Mouse (Mus musculus) CH12.LX (cell line): ENCODE results near the gene Gnb1. TPM values are rescaled to one million over a fixed set of nuclear protein-coding genes. Genes with fewer than 3 reads are reported as not detected.
A peak's percentile ranks its signal among the peaks of the same experiment; 100 is the strongest.

Experiments used
- DNase-seq: peaks from one replicate; pipeline ENCODE4 v3.0.0-alpha.2; 2013; ENCODE audit errors: extremely low read depth
- H3K27ac ChIP-seq: 2 replicates; pipeline ENCODE4 v1.5.1; 2012; ENCODE audit warnings: low read depth, mild to moderate bottlenecking, control low read depth, moderate library complexity; ENCODE audit not compliant: insufficient read depth
- H3K27me3 ChIP-seq: replicated peaks from 2 replicates; pipeline ENCODE3; 2012; ENCODE audit warnings: inconsistent platforms
- H3K36me3 ChIP-seq, 2 experiments: replicated peaks in 1 of 2; 2 replicates each; pipeline versions ENCODE3 to v1.6.1; 2012; ENCODE audit warnings: inconsistent platforms in 1 of 2, low read length in 1 of 2, mild to moderate bottlenecking in 1 of 2, mixed read lengths in 1 of 2, moderate library complexity in 1 of 2; ENCODE audit not compliant: control insufficient read depth in 1 of 2, insufficient read depth in 1 of 2
- H3K4me1 ChIP-seq, 2 experiments: 2 replicates each; pipeline ENCODE4 v1.6.1; 2012; ENCODE audit warnings: inconsistent platforms in 1 of 2, moderate library complexity in 1 of 2; ENCODE audit not compliant: insufficient read depth in 2 of 2, control insufficient read depth in 1 of 2
- H3K4me2 ChIP-seq: 2 replicates; pipeline ENCODE4 v1.6.1; 2012; ENCODE audit warnings: low read depth, mild to moderate bottlenecking, control low read depth; ENCODE audit not compliant: poor library complexity, insufficient read depth, severe bottlenecking
- H3K4me3 ChIP-seq, 3 experiments: fragments of 150-350 bp in 1 of 3; sonication (generic) in 1 of 3; replicated peaks in 1 of 3; 2 replicates each; pipeline versions ENCODE3 to v1.5.1; 2011 to 2012; ENCODE audit warnings: low read depth in 2 of 3, low read length in 2 of 3, mild to moderate bottlenecking in 2 of 3, moderate library complexity in 2 of 3, control low read depth in 1 of 3, improper control_type of control experiment in 1 of 3, inconsistent platforms in 1 of 3, mixed read lengths in 1 of 3; ENCODE audit not compliant: poor library complexity in 1 of 3
- H3K79me2 ChIP-seq: replicated peaks from 2 replicates; pipeline ENCODE4 v1.6.1; 2012; ENCODE audit warnings: mild to moderate bottlenecking, moderate library complexity; ENCODE audit not compliant: control insufficient read depth, poor library complexity, insufficient read depth, severe bottlenecking; ENCODE audit errors: extremely low read depth
- H3K9ac ChIP-seq: 2 replicates; pipeline ENCODE4 v1.6.1; 2012; ENCODE audit warnings: low read depth, mild to moderate bottlenecking, control low read depth, moderate library complexity; ENCODE audit not compliant: insufficient read depth
- H3K9me3 ChIP-seq: replicated peaks from 2 replicates; pipeline ENCODE3; 2012; ENCODE audit warnings: low read length, inconsistent platforms, mixed read lengths
- BHLHE40 ChIP-seq: IDR thresholded peaks from 2 replicates; pipeline ENCODE4 v1.6.1; 2011; ENCODE audit warnings: mild to moderate bottlenecking, low read depth, low read length, improper control_type of control experiment
- CTCF ChIP-seq, 2 experiments: IDR thresholded peaks in 1 of 2; conservative IDR thresholded peaks in 1 of 2; 2 replicates each; pipeline ENCODE4 v1.5.1; 2011 to 2012; ENCODE audit warnings: low read depth in 2 of 2, low read length in 2 of 2, improper control_type of control experiment in 1 of 2, inconsistent platforms in 1 of 2, mild to moderate bottlenecking in 1 of 2, moderate library complexity in 1 of 2
- E2F4 ChIP-seq: IDR thresholded peaks from 2 replicates; pipeline ENCODE4 v1.6.1; 2011; ENCODE audit warnings: low read depth, low read length, improper control_type of control experiment; ENCODE audit not compliant: insufficient replicate concordance
- ELF1 ChIP-seq: IDR thresholded peaks from 2 replicates; pipeline ENCODE4 v1.6.1; 2014; ENCODE audit warnings: low read depth, mild to moderate bottlenecking, inconsistent platforms, low read length, improper control_type of control experiment
- HCFC1 ChIP-seq: IDR thresholded peaks from 2 replicates; pipeline ENCODE4 v1.6.1; 2012; ENCODE audit warnings: low read depth, mild to moderate bottlenecking, inconsistent platforms, low read length, improper control_type of control experiment
- JUND ChIP-seq: conservative IDR thresholded peaks from 2 replicates; pipeline ENCODE4 v1.6.1; 2011; ENCODE audit warnings: low read depth, low read length, improper control_type of control experiment
- MAX ChIP-seq: IDR thresholded peaks from 2 replicates; pipeline ENCODE4 v1.6.1; 2011; ENCODE audit warnings: low read length, improper control_type of control experiment
- MEF2A ChIP-seq: IDR thresholded peaks from 2 replicates; pipeline ENCODE4 v1.6.1; 2014; ENCODE audit warnings: low read depth, mild to moderate bottlenecking, inconsistent platforms, low read length, improper control_type of control experiment, borderline replicate concordance
- MXI1 ChIP-seq: IDR thresholded peaks from 2 replicates; pipeline ENCODE4 v1.6.1; 2011; ENCODE audit warnings: mild to moderate bottlenecking, low read depth, low read length, improper control_type of control experiment
- MYC ChIP-seq: IDR thresholded peaks from 2 replicates; pipeline ENCODE4 v1.6.1; 2011; ENCODE audit warnings: low read depth, mild to moderate bottlenecking, improper control_type of control experiment, low read length
- NRF1 ChIP-seq: IDR thresholded peaks from 2 replicates; pipeline ENCODE4 v1.6.1; 2014; ENCODE audit warnings: low read depth, mild to moderate bottlenecking, inconsistent platforms, low read length, improper control_type of control experiment, moderate library complexity
- POLR2A ChIP-seq: IDR thresholded peaks from 2 replicates; pipeline ENCODE4 v1.6.1; 2011; ENCODE audit warnings: low read depth, mild to moderate bottlenecking, improper control_type of control experiment, low read length
- POLR2AphosphoS2 ChIP-seq: IDR thresholded peaks from 2 replicates; pipeline ENCODE4 v1.6.1; 2011; ENCODE audit warnings: low read depth, low read length, improper control_type of control experiment
- RAD21 ChIP-seq: IDR thresholded peaks from 2 replicates; pipeline ENCODE4 v1.6.1; 2011; ENCODE audit warnings: low read depth, mild to moderate bottlenecking, low read length, improper control_type of control experiment, moderate library complexity
- SMC3 ChIP-seq: IDR thresholded peaks from 2 replicates; pipeline ENCODE4 v1.6.1; 2011; ENCODE audit warnings: low read depth, low read length, improper control_type of control experiment
- TCF12 ChIP-seq: IDR thresholded peaks from 2 replicates; pipeline ENCODE4 v1.6.1; 2014; ENCODE audit warnings: low read depth, mild to moderate bottlenecking, inconsistent platforms, low read length, improper control_type of control experiment
- dilution Hi-C: fragments of 300-500 bp; cut with MboI; formaldehyde crosslinking; loops from 2 replicates; pipeline ENCODE4 v1.14.3; 2020; ENCODE audit warnings: low sequenced_read_pairs; ENCODE audit not compliant: extremely low pct_unique_long_range_greater_than_20kb, extremely low pct_ligation_motif_present
- in situ Hi-C: fragments of 300-500 bp; cut with MboI; formaldehyde crosslinking; loops from 3 replicates; pipeline ENCODE4 v1.14.3; 2019; ENCODE audit warnings: low sequenced_read_pairs, low pct_ligation_motif_present, low pct_unique_long_range_greater_than_20kb, mixed read lengths
- polyA plus RNA-seq: library from polyadenylated mRNA; unstranded; fragments of >175 nt; gene quantifications from 2 replicates; pipeline ENCODE4 v1.2.1, GENCODE M21; 2012; ENCODE audit warnings: low read depth; ENCODE audit not compliant: insufficient read length
- total RNA-seq, 2 experiments: library from RNA; depleted of rRNA; stranded (reverse); fragments of 300-350 nt in 1 of 2; fragments of >200 nt in 1 of 2; gene quantifications; 2 replicates each; pipeline ENCODE4 v1.2.3; 2012 to 2014

Gnb1 gene
- total RNA-seq (2012; rRNA removed) (106 and 134 TPM in 2 replicates), total RNA-seq (2014; rRNA removed) (72.8 and 88.0 TPM in 2 replicates), polyA plus RNA-seq (407 and 450 TPM in 2 replicates)

DNA sequence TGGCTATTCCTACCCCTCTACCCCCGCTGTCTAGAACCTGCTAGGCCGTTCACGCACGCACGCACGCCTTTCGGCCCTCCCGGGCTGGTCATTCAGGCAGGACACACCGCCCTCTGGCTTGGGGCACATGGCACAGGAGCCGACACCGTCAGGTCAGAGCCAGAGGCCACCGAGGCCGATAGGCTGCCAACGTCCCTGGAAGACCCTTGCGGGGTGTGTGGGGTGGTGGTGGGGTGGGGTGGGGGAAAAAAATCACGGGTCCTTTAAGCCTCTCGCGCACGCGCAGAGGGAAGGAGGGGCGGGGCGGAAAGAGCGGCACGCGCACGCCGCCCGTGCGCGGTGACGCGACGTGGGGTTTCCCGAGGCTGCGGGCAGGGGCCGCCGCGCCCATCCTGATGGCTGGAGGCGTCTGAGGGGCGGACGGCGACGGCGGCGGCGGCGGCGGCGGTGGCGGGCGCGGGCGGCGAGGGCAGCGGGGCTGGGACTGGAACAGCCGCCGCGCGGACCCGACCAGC lies at the start of gene Gnb1:
Gene Gnb1, plus strand, starts transcription at position 372 of the 515 bp plus-strand sequence.
- peak; percentile 61; the same call in 1 of the 2 replicates for TF ChIP-seq POLR2A
- TF ChIP-seq ELF1 = peak; percentile 46
- TF ChIP-seq NRF1 = peak; percentile 86
- TF ChIP-seq E2F4 = no peak
- TF ChIP-seq POLR2AphosphoS2 = no peak
- TF ChIP-seq HCFC1 = peak; percentile 72
- peak; percentile 95 for TF ChIP-seq MXI1
- TF ChIP-seq JUND = no peak
- peak; percentile 97 for TF ChIP-seq BHLHE40
- peak; percentile 86 for TF ChIP-seq TCF12
- TF ChIP-seq MEF2A = peak; percentile 20; the same call in 1 of the 2 replicates
- peak; percentile 65; the same call in 1 of the 2 replicates for TF ChIP-seq MYC
- TF ChIP-seq, all 38 proteins: peak for 9
- Histone ChIP-seq H3K4me1 (peaks cover 30 to 67% of the 10 kb centered on the region in 2 experiments), H3K4me3 (peak within 1 kb of the TSS; percentile 90 to 92 (median 91)), H3K27ac (peak within 1 kb of the TSS; percentile 78), H3K27me3 (no peaks in the 10 kb centered on the region), H3K79me2 (peaks cover 46% of the 10 kb centered on the region), H3K9ac (peak within 1 kb of the TSS; percentile 100), H3K9me3 (no peaks in the 10 kb centered on the region), H3K4me2 (peak within 1 kb of the TSS; percentile 53), H3K36me3 (peaks cover 0 to 10% of the 10 kb centered on the region in 2 experiments)
- in situ Hi-C loops (no loop called here), dilution Hi-C loops (no loop called here)
- peak; percentile 85 for DNase-seq

DNA sequence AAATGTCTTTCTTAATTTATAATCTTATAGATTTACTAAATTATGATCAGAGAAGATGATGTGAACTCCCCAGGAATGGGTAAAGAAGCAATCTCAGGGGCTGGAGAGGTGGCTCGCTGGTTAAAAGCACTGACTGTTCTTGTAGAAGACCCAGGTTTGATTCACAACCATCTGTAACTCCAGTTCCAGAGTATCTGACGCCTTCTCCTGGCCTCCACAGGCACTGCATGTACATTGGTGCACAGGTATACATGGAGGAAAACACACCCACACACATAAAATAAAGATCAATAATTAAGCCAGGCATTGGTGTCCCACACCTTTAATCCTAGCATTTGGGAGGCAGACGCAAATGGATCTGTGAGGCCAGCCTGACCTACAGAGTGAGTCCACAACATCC lies 48.4 kb upstream of the Gnb1 start:
- no peaks in the 10 kb centered on the region for H3K27me3 ChIP-seq

More for the DNA sequence above, 48.4 kb upstream of the Gnb1 start:
- Histone ChIP-seq H3K4me2 (no peak overlapping the region), H3K27ac (no peak overlapping the region), H3K4me3 (no peak overlapping the region), H3K79me2 (no peaks in the 10 kb centered on the region), H3K36me3 (peaks cover 4 to 13% of the 10 kb centered on the region in 2 experiments), H3K9ac (no peak overlapping the region), H3K4me1 (no peaks in the 10 kb centered on the region), H3K9me3 (peaks cover 8% of the 10 kb centered on the region)
- TF ChIP-seq MAX = no peak
- peak; percentile 57 for TF ChIP-seq SMC3
- peak in 1 of 2 experiments; percentile 52; a peak in 2 of 4 replicates for TF ChIP-seq CTCF (conservative IDR thresholded peaks at IDR 0.05 in 1 of 2, IDR thresholded peaks at IDR 0.05 in 1 of 2; ENCODE audit: low read depth in 2 of 2, low read length in 2 of 2)
- TF ChIP-seq RAD21 = peak; percentile 47
- DNase-seq = no peak
- in situ Hi-C loops (no loop called here), dilution Hi-C loops (no loop called here)
